Mouse (Mus musculus): ENCODE data around the gene Creld2.

DNA sequence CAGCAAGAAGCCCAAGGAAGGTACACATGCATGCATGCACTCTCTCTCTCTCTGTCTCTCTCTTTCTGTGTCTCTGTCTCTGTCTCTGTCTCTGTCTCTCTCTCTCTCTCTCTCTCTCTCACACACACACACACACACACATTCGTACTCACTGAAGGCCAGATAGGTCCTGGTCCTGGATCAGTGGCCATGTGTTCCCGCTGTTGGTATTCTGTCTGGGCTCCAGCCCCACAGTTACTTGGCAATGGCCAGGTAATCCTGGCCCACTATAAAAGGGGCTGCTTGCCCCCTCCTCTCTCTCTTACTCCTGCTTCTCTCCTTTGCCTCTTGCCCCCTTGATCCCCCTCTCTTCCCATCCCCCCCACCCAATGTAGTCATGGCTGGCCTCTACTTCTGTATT is 21.7 kb downstream of the Creld2 start:
- TF ChIP-seq CTCF (IDR thresholded peaks at IDR 0.05; ENCODE audit: low read depth, low read length): no peak
- TF ChIP-seq POLR2AphosphoS5 (IDR thresholded peaks at IDR 0.05; ENCODE audit: insufficient replicate concordance, low read depth, low read length): no peak
